Mouse (Mus musculus) c-Kit-positive CD71-positive TER-119-positive erythroid progenitor cells, embryonic 14.5 days (primary cell): ENCODE measurements around the gene Wdr45b.
"Not testable (repeated sequence)": the region's sequence is repeated elsewhere in the genome, so short reads cannot be mapped to it uniquely, and the experiment has no call there.

Source experiments
- DNase-seq: peaks from one replicate; pipeline ENCODE4 v3.0.0-alpha.2; 2013; ENCODE audit warnings: low spot score

Wdr45b gene

DNA sequence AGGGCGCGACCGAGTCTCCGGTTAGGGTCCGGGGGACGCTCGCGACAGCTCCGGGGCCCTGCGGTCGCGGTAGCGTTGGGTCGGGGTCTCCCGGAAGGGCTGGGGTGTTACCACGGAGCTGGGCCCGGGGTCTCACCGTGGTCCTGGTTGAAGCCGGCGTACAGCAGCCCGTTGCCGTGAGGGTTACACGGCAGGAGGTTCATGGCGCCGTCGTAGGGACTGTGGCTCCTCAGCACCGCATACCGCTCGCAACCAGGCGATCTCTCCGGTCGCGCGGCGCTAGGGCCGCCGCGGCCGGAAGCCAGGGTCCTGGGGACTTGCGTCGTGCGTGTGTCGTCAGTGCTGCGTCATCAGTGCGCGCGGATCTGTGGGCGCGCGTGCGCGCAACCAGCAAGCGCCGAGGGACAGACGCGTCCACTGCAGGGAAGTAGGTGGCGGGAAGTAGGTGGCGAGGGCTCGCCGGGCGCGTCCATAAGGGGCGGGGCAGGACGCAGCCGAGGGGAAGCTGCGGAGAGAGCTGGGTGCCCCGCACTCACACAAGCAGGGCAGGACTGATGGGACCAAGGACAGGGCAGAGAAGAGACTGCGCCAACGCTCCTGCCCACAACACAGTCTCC, at the start of gene Wdr45b:
Wdr45b (minus strand) TSS at position 355 of the 617 bp plus-strand sequence.
- DNase-seq = peak; percentile 92

- DNase-seq = no peak
Observed at GRCm38 (mm10) chr11:121392405-121392804, 38.2 kb upstream of the Wdr45b start.

- no peak for DNase-seq
Observed at GRCm38 (mm10) chr11:121390793-121391192, 36.5 kb upstream of the Wdr45b start.

DNA sequence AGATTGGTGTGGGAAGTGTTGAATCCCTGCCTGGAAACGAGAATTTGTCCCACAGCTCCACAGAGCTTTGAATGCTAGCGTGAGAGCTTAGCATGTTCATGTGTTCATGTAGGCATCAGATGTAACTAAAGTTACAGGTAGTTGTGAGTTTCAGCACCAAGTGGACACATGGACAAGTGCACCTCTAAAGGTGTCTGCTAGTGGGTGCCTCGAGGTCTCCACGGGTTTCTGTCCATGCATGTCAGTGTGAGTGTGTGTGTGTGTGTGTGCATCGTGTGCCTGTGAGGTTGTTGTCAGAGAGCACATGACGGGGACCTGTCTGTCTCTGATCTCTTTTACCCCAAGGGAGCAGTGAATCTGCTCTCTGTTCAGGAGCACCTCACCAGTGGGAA, 34.3 kb upstream of the Wdr45b start:
- no peak for DNase-seq

DNA sequence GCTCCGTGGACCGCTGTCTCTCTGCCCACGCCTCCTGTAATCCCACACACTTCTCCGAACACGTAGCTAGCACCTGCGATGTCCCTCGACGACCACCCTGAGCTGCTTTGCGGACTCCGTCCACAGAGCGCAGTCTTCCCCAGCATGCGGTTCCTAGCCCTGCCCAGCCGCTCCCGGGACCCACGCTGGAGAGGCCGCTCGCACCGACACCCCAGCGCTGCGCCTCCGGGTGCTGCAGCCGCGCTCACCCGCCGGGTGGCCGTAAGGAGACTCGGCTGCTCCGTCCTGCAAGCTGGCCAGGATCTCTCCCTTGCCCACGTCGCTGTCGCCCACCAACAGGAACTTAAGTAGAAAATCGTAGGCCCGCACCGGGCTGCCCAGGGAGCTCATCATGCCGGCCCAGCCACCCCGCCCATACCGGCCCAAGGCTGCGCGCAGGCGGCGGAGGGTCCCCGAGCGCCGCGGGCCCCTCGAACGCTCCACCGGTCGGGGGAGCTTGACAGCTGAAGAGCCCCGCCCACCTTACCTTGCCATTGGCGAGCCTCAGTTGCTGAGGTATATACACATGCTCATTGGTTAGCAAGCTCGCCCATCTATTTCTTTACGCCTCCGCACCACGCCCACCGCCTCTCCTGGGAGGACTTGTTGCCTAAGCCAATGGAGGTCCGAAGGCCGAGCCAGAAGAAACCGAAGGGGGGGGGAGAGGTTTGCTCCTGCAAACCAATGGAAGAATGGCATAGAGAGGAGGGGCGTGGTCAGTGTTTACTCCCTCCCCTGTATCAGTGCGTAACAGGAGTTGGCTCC, 33.7 kb upstream of the Wdr45b start, which contains the start of gene Rab40b:
Rab40b (minus strand) TSS at position 502 of the 804 bp plus-strand sequence.
- DNase-seq = peak; percentile 83

DNA sequence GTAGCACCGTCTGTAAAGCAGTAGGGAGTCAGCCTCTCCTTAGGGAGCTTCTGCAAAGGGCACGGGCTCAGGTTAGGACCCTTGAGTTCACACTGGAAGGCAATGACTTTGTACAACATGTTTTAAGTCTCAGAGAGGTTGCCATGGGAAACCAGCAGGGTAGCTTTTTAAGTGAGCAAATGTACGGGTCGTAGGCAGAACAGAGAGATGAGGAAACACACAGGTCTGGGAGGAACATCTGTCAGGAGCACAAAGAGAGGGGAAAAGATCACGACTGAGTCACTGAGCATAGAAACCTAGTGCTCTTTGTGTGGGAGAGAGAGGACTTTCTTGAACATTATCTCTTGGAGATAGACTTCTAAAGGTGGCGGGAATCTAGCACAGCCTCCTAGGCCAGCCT, 26.0 kb upstream of the Wdr45b start:
- DNase-seq = no peak

GRCm38 (mm10) chr11:121378644-121379043, 24.4 kb upstream of the Wdr45b start:
- DNase-seq = no peak

GRCm38 (mm10) chr11:121373305-121373704, 19.1 kb upstream of the Wdr45b start:
- DNase-seq = no peak

DNA sequence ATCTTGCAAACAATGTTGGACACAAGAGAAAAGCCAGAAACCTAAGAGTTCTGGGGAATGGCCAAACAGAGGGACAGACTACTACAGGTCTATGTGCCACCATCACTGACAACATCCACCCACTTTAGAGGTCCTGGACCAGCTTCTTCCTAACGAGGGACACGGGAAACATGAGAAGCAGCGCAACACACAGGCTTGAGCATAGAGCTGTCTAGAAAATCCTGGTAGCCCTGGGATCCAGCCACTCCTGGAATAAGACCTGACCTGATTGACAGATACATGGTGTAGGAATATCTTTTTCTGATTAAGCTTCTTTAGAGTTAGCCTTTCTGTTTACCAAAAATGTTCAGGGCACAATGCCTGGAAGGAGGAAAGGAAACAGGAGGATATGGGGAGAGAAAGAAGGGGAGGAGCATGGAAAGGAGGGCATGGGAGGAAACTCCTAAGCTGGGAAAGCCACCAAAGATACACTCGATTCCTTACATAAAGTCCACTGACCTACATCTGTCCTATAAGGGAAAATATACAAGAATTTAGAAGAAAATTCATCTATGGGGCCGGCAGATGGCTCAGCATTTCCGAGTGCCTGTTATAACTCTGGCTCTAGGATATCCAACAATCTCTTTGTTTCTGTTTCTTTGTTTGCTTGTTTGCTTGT, 16.2 kb upstream of the Wdr45b start:
- DNase-seq = no peak

DNA sequence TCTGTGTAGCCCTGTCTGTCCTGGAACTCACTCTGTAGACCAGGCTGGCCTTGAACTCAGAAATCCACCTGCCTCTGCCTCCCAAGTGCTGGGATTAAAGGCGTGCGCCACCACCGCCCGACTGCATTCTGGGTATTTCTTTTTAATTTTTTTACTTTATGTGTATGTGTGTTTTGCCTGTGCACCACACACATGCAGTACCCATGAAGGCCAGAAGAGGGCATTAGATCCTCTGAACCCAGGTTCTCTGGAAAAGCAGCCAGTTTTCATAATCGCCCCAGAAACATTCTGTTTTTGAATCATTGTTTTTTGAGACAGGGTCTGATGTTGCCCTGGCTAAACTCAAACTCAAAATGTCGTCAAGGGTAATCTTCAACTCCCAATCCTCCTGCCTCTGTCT, 15.4 kb upstream of the Wdr45b start:
- DNase-seq = peak; percentile 73

DNA sequence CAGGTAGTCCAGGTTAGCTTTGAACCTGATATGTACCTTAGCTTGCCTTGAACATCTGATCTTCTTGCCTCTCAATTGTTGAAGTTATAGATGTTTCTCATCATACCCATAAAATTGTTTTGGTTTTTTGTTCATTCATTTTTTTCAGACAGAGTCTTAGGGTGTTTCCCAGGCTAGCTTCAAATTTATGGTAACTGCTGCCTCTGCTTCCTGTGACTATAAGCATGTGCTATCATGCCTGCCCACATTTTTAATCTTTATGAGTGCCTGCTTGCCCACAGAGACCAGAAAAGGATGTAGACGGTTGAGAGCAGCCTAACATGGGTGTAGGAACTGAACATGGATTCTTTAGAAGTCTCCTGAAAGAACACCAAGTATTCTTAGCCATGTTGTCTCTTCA, 14.5 kb upstream of the Wdr45b start:
- DNase-seq = no peak

- DNase-seq = no peak
Observed at GRCm38 (mm10) chr11:121367170-121367707, 13.0 kb upstream of the Wdr45b start.

DNA sequence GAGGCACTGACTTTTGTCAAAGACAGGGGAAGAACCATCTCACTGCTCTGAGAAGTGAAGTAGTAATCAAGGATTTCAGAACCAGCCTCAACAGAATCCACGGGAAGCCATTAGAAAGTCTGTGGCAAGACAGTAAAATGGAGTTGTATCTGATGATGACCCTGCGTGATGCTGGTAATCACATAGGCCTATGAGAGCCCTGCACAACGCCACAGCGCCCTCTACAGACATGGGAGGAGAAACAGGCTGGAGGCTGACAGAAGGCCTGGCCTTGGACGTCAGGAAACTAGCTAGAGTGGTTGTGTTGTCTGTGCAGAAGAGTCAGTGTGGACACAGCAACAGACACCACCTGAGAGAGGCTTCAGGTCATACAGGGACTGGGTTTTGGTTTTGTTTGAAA, 8.0 kb upstream of the Wdr45b start:
- DNase-seq = peak; percentile 43

DNA sequence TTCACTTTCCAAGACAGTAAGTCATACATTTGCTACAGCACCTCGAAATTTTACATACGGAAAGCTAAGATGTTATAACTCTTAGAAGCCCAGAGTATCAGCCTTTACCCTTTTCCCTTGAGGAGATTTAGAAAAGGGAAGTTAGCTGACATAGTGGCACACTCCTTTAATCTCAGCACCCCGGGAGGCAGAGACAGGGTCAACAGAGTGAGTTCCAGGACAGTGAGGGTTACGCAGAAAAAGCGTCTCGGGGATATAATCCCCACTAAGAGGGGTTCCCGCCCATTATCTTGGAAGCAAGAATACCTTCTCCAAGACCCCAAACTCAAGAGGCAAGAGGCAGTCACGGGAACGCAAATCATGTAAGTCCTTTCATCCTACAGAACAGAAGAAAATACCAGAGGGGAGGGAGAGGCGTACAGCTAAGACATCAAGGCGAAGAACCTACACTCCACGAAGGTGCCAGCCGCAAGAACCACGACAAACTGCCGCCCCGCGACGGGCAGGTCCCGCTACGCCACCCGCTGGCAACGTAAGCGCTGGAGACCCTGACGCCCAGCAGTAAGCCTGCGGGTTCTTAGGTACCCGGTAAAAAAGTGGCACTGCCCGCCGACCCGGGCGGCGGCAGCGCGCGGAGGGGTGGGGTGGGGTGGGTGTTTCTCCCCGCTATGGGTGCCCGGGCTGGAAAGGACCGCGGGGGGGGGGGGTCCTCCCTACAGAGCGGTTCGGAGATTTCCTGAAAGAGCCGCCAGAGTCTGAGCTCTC, 737 bp downstream of the Wdr45b start:
- peak; percentile 25 for DNase-seq

DNA sequence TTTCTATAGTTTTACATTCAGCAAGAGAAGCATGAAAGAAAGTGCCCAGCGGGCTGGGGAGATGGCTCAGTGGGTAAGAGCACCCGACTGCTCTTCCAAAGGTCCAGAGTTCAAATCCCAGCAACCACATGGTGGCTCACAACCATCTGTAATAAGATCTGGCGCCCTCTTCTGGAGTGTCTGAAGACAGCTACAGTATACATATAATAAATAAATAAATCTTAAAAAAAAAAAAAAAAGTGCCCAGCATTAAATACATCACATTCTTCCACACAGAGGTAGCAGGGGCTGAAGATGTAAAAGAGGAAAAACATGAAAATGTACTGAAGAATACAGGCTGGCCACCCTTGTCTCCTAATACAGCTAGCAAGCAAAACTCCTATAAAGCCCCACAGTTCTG, 5.5 kb downstream of the Wdr45b start:
- DNase-seq = not testable (repeated sequence)

GRCm38 (mm10) chr11:121348166-121348565, 6.1 kb downstream of the Wdr45b start:
- no peak for DNase-seq

DNA sequence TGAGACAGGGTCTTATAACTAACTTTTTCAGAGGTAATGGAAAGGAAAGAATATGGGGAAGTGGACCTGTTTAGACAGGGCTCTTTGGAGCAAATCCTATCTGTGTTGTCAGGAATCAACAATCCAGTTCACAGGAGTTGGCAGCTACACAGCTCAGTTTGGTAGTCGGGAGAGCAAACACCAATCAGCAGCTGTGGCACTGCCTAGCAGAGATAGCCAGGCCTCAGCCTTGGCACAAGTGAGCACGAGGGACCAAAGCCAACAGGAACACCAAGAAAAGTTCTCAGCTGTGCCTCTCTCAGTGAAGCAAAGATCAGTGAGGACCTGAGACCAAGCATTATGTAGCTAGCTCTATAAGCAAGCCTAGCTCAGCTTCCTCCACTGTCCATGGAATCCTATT, 7.2 kb downstream of the Wdr45b start:
- no peak for DNase-seq

GRCm38 (mm10) chr11:121342423-121342822, 11.8 kb downstream of the Wdr45b start:
- DNase-seq = not testable (repeated sequence)

- no peak for DNase-seq
Observed at GRCm38 (mm10) chr11:121340287-121340686, 14.0 kb downstream of the Wdr45b start.

GRCm38 (mm10) chr11:121339647-121340046, 14.6 kb downstream of the Wdr45b start:
- no peak for DNase-seq

GRCm38 (mm10) chr11:121331641-121332040, 22.6 kb downstream of the Wdr45b start:
- DNase-seq = no peak

DNA sequence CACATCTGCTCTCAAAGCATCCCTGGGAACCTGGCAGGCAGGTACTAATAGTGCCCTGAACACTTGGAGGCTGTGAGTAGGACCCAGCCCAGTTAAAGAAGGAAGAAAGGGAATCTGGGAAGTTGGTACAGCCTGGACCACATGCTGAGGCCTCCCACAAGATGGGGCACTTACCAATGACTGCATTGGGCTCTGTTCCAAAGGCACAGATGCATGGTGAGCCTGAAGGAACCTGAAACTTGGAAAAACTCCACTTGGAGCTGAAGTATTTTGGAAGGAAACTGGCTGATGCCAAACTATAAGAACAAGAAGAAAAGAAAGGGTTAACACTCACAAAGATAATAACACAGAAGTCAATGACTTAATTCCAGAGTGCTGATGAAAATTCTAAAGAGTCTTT, 25.6 kb downstream of the Wdr45b start:
- DNase-seq = no peak
